Mouse (Mus musculus): ENCODE results near the gene Adgrf4. TPM values are rescaled to one million over a fixed set of nuclear protein-coding genes. Genes with fewer than 3 reads are reported as not detected.

Adgrf4 gene
- 0.06 TPM in 1 of 2 replicates, not detected in the other for polyA plus RNA-seq (2012; rRNA removed; ENCODE audit: low replicate concordance)

GRCm38 (mm10) chr17:42692136-42692535 is at the start of gene Adgrf4:
Adgrf4 (minus strand) TSS chr17:42692284.

DNA sequence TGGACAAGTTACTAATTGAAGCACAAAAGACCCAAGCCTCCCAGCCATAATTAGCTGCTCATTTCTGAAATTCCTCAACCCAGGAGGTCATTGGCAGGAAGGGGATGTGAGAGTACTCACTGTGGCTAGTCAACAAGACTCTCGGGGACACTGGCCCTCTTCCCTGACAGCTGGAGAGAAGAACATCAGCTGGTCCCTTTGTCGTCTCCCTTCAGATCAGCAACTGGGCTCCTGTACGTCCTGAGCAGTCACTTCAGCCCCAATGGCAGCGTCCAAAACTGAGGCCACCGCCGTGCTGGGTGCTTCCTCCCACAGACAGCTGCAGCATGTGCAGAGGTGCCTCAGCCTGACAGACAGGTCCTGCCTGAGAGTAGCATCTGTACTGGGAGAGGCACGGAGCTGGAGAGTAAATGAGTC is 49.7 kb upstream of the Adgrf4 start, which contains the start of gene Adgrf2:
TSS of gene Adgrf2 (minus strand) at position 379 of the 417 bp plus-strand sequence.

DNA sequence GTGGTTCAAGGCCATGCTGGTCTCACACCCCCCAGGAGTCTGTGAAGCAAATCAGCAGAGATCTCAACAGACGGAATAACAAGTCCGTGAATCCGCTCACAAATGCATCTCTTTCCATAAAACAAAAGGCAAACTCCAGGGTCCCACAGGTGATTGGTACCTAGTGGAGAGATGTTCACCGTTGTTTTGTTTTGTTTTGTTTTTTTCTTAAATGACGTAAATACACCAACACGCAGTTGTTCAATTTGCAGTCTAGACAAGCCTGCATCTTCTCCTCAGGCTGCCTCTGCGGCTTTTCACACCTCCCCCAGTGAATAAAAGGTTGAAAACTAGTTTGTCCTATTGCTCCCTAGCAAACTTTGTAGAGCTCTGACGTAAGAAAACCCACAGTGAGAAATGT is 80.8 kb downstream of the Adgrf4 start, which contains the start of gene Opn5:
TSS of gene Opn5 (minus strand) at position 101 of the 400 bp plus-strand sequence.

Other genes with a start within 250 kb of the Adgrf4 start
- not detected in 2 replicates for gene Opn5, start 80.9 kb downstream of the Adgrf4 start, polyA plus RNA-seq (2012; rRNA removed; ENCODE audit: low replicate concordance)
- not detected in 2 replicates for gene Adgrf2, start 49.9 kb upstream of the Adgrf4 start, polyA plus RNA-seq (2012; rRNA removed; ENCODE audit: low replicate concordance)
- gene Cd2ap, start 184.4 kb upstream of the Adgrf4 start, polyA plus RNA-seq (2012; rRNA removed; ENCODE audit: low replicate concordance), result 11.3 and 21.3 TPM in 2 replicates